Mouse (Mus musculus) cerebellum, adult 2 months (tissue): Measurements from ENCODE around the gene Pecr. TPM values are rescaled to one million over a fixed set of nuclear protein-coding genes. Genes with fewer than 3 reads are reported as not detected.

Experiments used
- DNase-seq, 2 experiments: peaks; one replicate each; pipeline ENCODE4 v3.0.0; 2021
- H3K27ac ChIP-seq: fragments of 200-500 bp; 2 replicates; pipeline ENCODE4 v1.5.1; 2012; ENCODE audit warnings: low read length, control low read depth, inconsistent platforms; ENCODE audit not compliant: insufficient read depth
- H3K27me3 ChIP-seq: fragments of 200-500 bp; 2 replicates; pipeline ENCODE4 v1.6.1; 2012; ENCODE audit warnings: inconsistent platforms, mild to moderate bottlenecking, low read length, moderate library complexity; ENCODE audit not compliant: control insufficient read depth, insufficient read depth
- H3K4me1 ChIP-seq: fragments of 200-500 bp; 2 replicates; pipeline ENCODE4 v1.6.1; 2011; ENCODE audit warnings: low read length; ENCODE audit not compliant: control insufficient read depth, insufficient read depth
- H3K4me3 ChIP-seq: fragments of 200-500 bp; replicated peaks from 2 replicates; pipeline ENCODE3; 2011; ENCODE audit warnings: mild to moderate bottlenecking, low read depth, low read length, control low read depth; ENCODE audit not compliant: insufficient read depth
- CTCF ChIP-seq: fragments of 200-500 bp; IDR thresholded peaks from 2 replicates; pipeline ENCODE4 v1.5.1; 2011; ENCODE audit warnings: low read depth, mild to moderate bottlenecking, control low read depth, low read length, moderate library complexity, borderline replicate concordance; ENCODE audit not compliant: insufficient read depth
- POLR2A ChIP-seq: fragments of 200-500 bp; IDR thresholded peaks from 2 replicates; pipeline ENCODE4 v1.6.1; 2011; ENCODE audit warnings: low read length, control low read depth, borderline replicate concordance; ENCODE audit not compliant: insufficient read depth
- whole genome bisulfite sequencing: fragments of 180-500 bp; shearing (Covaris S2); methylation state at CpG from one replicate; pipeline ENCODE4 v1.1.7; 2018; 5-methylcytosine and 5-hydroxymethylcytosine counted together
- polyA plus RNA-seq: library from polyadenylated mRNA; depleted of rRNA; stranded (reverse); fragments of >200 nt; gene quantifications from 2 replicates; pipeline ENCODE4 v1.2.3, GENCODE M21; 2012; rRNA removed

Gene Pecr
- polyA plus RNA-seq, 1 experiment = 6.8 TPM

GRCm38 (mm10) chr1:72213954-72214353 lies 70.2 kb downstream of the Pecr start:
- H3K27me3 ChIP-seq = no peaks in the 10 kb centered on the region
- H3K4me3 ChIP-seq = no peak overlapping the region
- H3K27ac ChIP-seq = no peak overlapping the region
- DNase-seq = no peak
- 98% methylated on average over 3 of the region's 3 CpGs for WGBS
- no peak for TF ChIP-seq CTCF
- TF ChIP-seq POLR2A = no peak
- H3K4me1 ChIP-seq = peaks cover 17% of the 10 kb centered on the region

GRCm38 (mm10) chr1:72211701-72212699 lies 72.1 kb downstream of the Pecr start, which contains the start of gene Mreg:
TSS of gene Mreg (minus strand) at chr1:72212307.
- peak within 1 kb of the TSS; percentile 79 for H3K27ac ChIP-seq

GRCm38 (mm10) chr1:72210803-72211679 lies 73.1 kb downstream of the Pecr start:
- peak overlapping the region; percentile 81 for H3K4me3 ChIP-seq
- DNase-seq = peak; percentile 69 to 71
- TF ChIP-seq CTCF = no peak
- peak; percentile 40; the same call in 1 of the 2 replicates for TF ChIP-seq POLR2A
- H3K27me3 ChIP-seq = no peaks in the 10 kb centered on the region
- peak overlapping the region; percentile 76 for H3K27ac ChIP-seq
- H3K4me1 ChIP-seq = peaks cover 17% of the 10 kb centered on the region
- 7% methylated on average over 17 of the region's 17 CpGs for WGBS

More at GRCm38 (mm10) chr1:72211701-72212699, 72.1 kb downstream of the Pecr start, which contains the start of gene Mreg:
- H3K27me3 ChIP-seq = no peaks in the 10 kb centered on the region
- under 1% methylated on average over 76 of the region's 89 CpGs for WGBS
- DNase-seq = peak; percentile 80 to 83
- no peak for TF ChIP-seq CTCF
- peak; percentile 77 for TF ChIP-seq POLR2A
- H3K4me3 ChIP-seq = peak within 1 kb of the TSS; percentile 81
- H3K4me1 ChIP-seq = peaks cover 17% of the 10 kb centered on the region

Other genes with a start within 250 kb of the Pecr start
- gene Mreg, start 72.0 kb downstream of the Pecr start, polyA plus RNA-seq = 22.7 and 25.8 TPM in 2 replicates
- 16.4 and 18.3 TPM in 2 replicates for gene Tmem169, start 55 bp upstream of the Pecr start, polyA plus RNA-seq
- 13.3 TPM in 2 replicates for gene Xrcc5, start 23.1 kb upstream of the Pecr start, polyA plus RNA-seq